In genomic region chr15:82872037-82872436, GRCm38 (mm10) we compare ENCODE assay signal across 17 mouse cellular contexts.
"Had no signal": no experiment of that assay in that cellular context is flagged by ENCODE, and none has a peak within 500 bp of the region (broad histone marks: within the 10 kb centered on the region; RNA-seq: fewer than 3 reads in every experiment).

No protein-coding gene starts in this region.

- H3K4me2 ChIP-seq: lung, embryonic 15.5 days; midbrain, embryonic 12.5 days; neural tube, embryonic 12.5 days; stomach, embryonic 15.5 days had no signal

- H3K9me3 ChIP-seq: lung, embryonic 15.5 days; midbrain, embryonic 10.5 days; midbrain, embryonic 12.5 days; neural tube, embryonic 12.5 days; stomach, embryonic 15.5 days had no signal

- H3K27me3 ChIP-seq: lung, embryonic 15.5 days; midbrain, embryonic 12.5 days; neural tube, embryonic 12.5 days; stomach, embryonic 15.5 days had no signal

- H3K36me3 ChIP-seq: lung, embryonic 15.5 days; midbrain, embryonic 12.5 days; neural tube, embryonic 12.5 days; stomach, embryonic 15.5 days had no signal

- H3K4me3 ChIP-seq: lung, embryonic 15.5 days; midbrain, embryonic 10.5 days; midbrain, embryonic 12.5 days; myocyte; neural tube, embryonic 12.5 days; stomach, embryonic 15.5 days had no signal

- H3K4me1 ChIP-seq: midbrain, embryonic 12.5 days; neural tube, embryonic 12.5 days had no signal

- DNase-seq: lung, adult 2 months; lung, postnatal 14 days; midbrain, embryonic 14.5 days; right cerebral cortex, postnatal 14 days; thymus, adult 2 months; thymus, postnatal 25 days; thymus, postnatal 4 days had no signal

- H3K27ac ChIP-seq: lung, embryonic 15.5 days; macrophage; midbrain, embryonic 10.5 days; midbrain, embryonic 12.5 days; neural tube, embryonic 12.5 days; stomach, embryonic 15.5 days; stomach, postnatal 0 days had no signal

- ATAC-seq: lung, postnatal 0 days; midbrain, embryonic 16.5 days had no signal

- H3K9ac ChIP-seq: lung, embryonic 15.5 days; midbrain, embryonic 12.5 days; neural tube, embryonic 12.5 days; stomach, embryonic 15.5 days had no signal
